Mouse (Mus musculus) liver, adult 2 months (tissue): Measurements from ENCODE around the gene Ttc33.

ENCODE experiments used
- CTCF ChIP-seq: fragments of 200-500 bp; IDR thresholded peaks from 2 replicates; pipeline ENCODE4 v1.5.1; 2011; ENCODE audit warnings: low read depth, low read length, control low read depth
- POLR2A ChIP-seq: fragments of 200-500 bp; IDR thresholded peaks from 2 replicates; pipeline ENCODE4 v1.6.1; 2011; ENCODE audit warnings: low read length, control low read depth; ENCODE audit not compliant: insufficient read depth; ENCODE audit errors: extremely low read depth

DNA sequence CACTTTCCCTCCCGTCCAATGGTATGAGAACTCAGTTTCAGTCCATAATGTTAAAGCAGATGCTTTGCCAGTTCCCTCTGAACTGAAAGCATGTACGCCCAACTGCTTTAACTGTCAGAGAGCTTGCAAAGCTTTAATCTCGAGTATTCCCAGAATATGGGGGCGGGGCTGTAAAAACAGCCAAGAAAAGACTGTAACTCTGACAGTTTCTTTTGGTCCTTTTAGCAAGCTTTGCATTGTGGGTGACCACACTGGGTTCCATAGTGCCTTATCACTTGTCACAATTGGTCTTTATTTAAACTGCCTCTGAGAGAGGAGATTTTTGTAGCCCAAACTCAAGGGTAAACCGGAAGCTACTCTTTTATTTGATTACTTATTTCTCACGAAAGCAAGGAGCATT lies 54.6 kb downstream of the Ttc33 start:
- TF ChIP-seq CTCF: no peak
- no peak for TF ChIP-seq POLR2A
